Mouse (Mus musculus): ENCODE measurements around the gene Tspan31. TPM values are rescaled to one million over a fixed set of nuclear protein-coding genes. Genes with fewer than 3 reads are reported as not detected.

Tspan31 gene
- total and polyA plus RNA-seq, 3 experiments = 79.9 to 148 (median 85.9) TPM

GRCm38 (mm10) chr10:127085052-127085451 is 15.0 kb upstream of the Tspan31 start:
- Histone ChIP-seq H3K4me1 (ENCODE audit: control insufficient read depth in 1 of 2, insufficient read depth in 2 of 2) (no peaks in the 10 kb centered on the region), H3K27ac (ENCODE audit: insufficient read depth, low read depth) (no peak overlapping the region), H3K79me2 (replicated peaks; ENCODE audit: control insufficient read depth, extremely low read depth, insufficient read depth, poor library complexity, severe bottlenecking) (no peaks in the 10 kb centered on the region), H3K27me3 (replicated peaks) (no peaks in the 10 kb centered on the region), H3K4me3 (replicated peaks in 1 of 3; ENCODE audit: low read depth in 2 of 3, low read length in 2 of 3, poor library complexity in 1 of 3) (no peak overlapping the region), H3K36me3 (replicated peaks in 1 of 2; ENCODE audit: control insufficient read depth in 1 of 2, insufficient read depth in 1 of 2, low read length in 1 of 2) (peaks cover 72 to 95% of the 10 kb centered on the region in 2 experiments), H3K9me3 (replicated peaks; ENCODE audit: low read length) (no peaks in the 10 kb centered on the region), H3K9ac (ENCODE audit: insufficient read depth, low read depth) (no peak overlapping the region), H3K4me2 (ENCODE audit: insufficient read depth, low read depth, poor library complexity, severe bottlenecking) (no peak overlapping the region)
- in situ Hi-C loops (cut with MboI; ENCODE audit: low pct_ligation_motif_present, low pct_unique_long_range_greater_than_20kb, low sequenced_read_pairs) (no loop called here), dilution Hi-C loops (cut with MboI; ENCODE audit: extremely low pct_ligation_motif_present, extremely low pct_unique_long_range_greater_than_20kb, low sequenced_read_pairs) (no loop called here)
- no peak for DNase-seq (ENCODE audit: extremely low read depth)
- no peak for TF ChIP-seq SIN3A (IDR thresholded peaks at IDR 0.05; ENCODE audit: low read length)
- no peak for TF ChIP-seq EP300 (IDR thresholded peaks at IDR 0.05; ENCODE audit: low read length)
- no peak for TF ChIP-seq ZKSCAN1 (IDR thresholded peaks at IDR 0.05; ENCODE audit: borderline replicate concordance, low read depth, low read length)
- TF ChIP-seq NRF1 (IDR thresholded peaks at IDR 0.05; ENCODE audit: low read depth, low read length) = no peak
- TF ChIP-seq MAFK (IDR thresholded peaks at IDR 0.05; ENCODE audit: insufficient replicate concordance, low read length) = no peak
- no peak for TF ChIP-seq GABPA (IDR thresholded peaks at IDR 0.05; ENCODE audit: insufficient replicate concordance, low read depth, low read length)
- no peak for TF ChIP-seq RAD21 (IDR thresholded peaks at IDR 0.05; ENCODE audit: low read depth, low read length)
- TF ChIP-seq E2F4 (IDR thresholded peaks at IDR 0.05; ENCODE audit: insufficient replicate concordance, low read depth, low read length) = no peak
- no peak for TF ChIP-seq CTCF (conservative IDR thresholded peaks at IDR 0.05 in 1 of 2, IDR thresholded peaks at IDR 0.05 in 1 of 2; ENCODE audit: low read depth in 2 of 2, low read length in 2 of 2)
- no peak for TF ChIP-seq JUN (IDR thresholded peaks at IDR 0.05; ENCODE audit: insufficient read depth, low read depth, low read length)
- TF ChIP-seq PAX5 (IDR thresholded peaks at IDR 0.05; ENCODE audit: low read length) = no peak
- TF ChIP-seq NELFE (IDR thresholded peaks at IDR 0.05; ENCODE audit: low read depth, low read length) = no peak
- no peak for TF ChIP-seq ETS1 (conservative IDR thresholded peaks at IDR 0.05; ENCODE audit: low read depth, low read length)
- no peak for TF ChIP-seq ELF1 (IDR thresholded peaks at IDR 0.05; ENCODE audit: low read depth, low read length)

- H3K4me3 ChIP-seq (replicated peaks in 1 of 3; ENCODE audit: low read depth in 2 of 3, low read length in 2 of 3, poor library complexity in 1 of 3) = no peak overlapping the region
- H3K9me3 ChIP-seq (replicated peaks; ENCODE audit: low read length) = no peaks in the 10 kb centered on the region
- H3K27me3 ChIP-seq (replicated peaks) = no peaks in the 10 kb centered on the region
- dilution Hi-C loops (cut with MboI; ENCODE audit: extremely low pct_ligation_motif_present, extremely low pct_unique_long_range_greater_than_20kb, low sequenced_read_pairs) = no loop called here
- H3K9ac ChIP-seq (ENCODE audit: insufficient read depth, low read depth) = no peak overlapping the region
- no peak for DNase-seq (ENCODE audit: extremely low read depth)
- H3K4me1 ChIP-seq (ENCODE audit: control insufficient read depth in 1 of 2, insufficient read depth in 2 of 2) = no peaks in the 10 kb centered on the region
- no peak for TF ChIP-seq RCOR1 (conservative IDR thresholded peaks at IDR 0.05; ENCODE audit: low read depth, low read length)
- no peak for TF ChIP-seq CHD1 (IDR thresholded peaks at IDR 0.05; ENCODE audit: low read depth, low read length)
- no peak for TF ChIP-seq TBP (conservative IDR thresholded peaks at IDR 0.05; ENCODE audit: low read depth, low read length)
- in situ Hi-C loops (cut with MboI; ENCODE audit: low pct_ligation_motif_present, low pct_unique_long_range_greater_than_20kb, low sequenced_read_pairs) = no loop called here
- H3K4me2 ChIP-seq (ENCODE audit: insufficient read depth, low read depth, poor library complexity, severe bottlenecking) = no peak overlapping the region
- H3K27ac ChIP-seq (ENCODE audit: insufficient read depth, low read depth) = no peak overlapping the region
- peaks cover 70 to 95% of the 10 kb centered on the region in 2 experiments for H3K36me3 ChIP-seq (replicated peaks in 1 of 2; ENCODE audit: control insufficient read depth in 1 of 2, insufficient read depth in 1 of 2, low read length in 1 of 2)
- H3K79me2 ChIP-seq (replicated peaks; ENCODE audit: control insufficient read depth, extremely low read depth, insufficient read depth, poor library complexity, severe bottlenecking) = peaks cover 3% of the 10 kb centered on the region; the same call in 1 of the 2 replicates
These were observed 13.8 kb upstream of the Tspan31 start for GRCm38 (mm10) chr10:127083915-127084306.

All from CH12.LX (cell line).